Mouse (Mus musculus) MEL (cell line): ENCODE measurements around the gene Tmcc3. TPM values are rescaled to one million over a fixed set of nuclear protein-coding genes. Genes with fewer than 3 reads are reported as not detected.

Experiments used
- DNase-seq: peaks from one replicate; pipeline ENCODE4 v3.0.0; 2011; ENCODE audit warnings: low read depth, low spot score
- H3K27ac ChIP-seq: 2 replicates; pipeline ENCODE4 v1.5.1; 2012; ENCODE audit warnings: low read depth, mild to moderate bottlenecking, control low read depth, low read length, moderate library complexity; ENCODE audit not compliant: control insufficient read depth
- H3K27me3 ChIP-seq, 2 experiments: fragments of 150-350 bp in 1 of 2; sonication (generic) in 1 of 2; 2 replicates each; pipeline ENCODE4 v1.6.1; 2012; ENCODE audit warnings: low read length in 2 of 2, mild to moderate bottlenecking in 2 of 2, improper control_type of control experiment in 1 of 2, moderate library complexity in 1 of 2; ENCODE audit not compliant: insufficient read depth in 2 of 2, control insufficient read depth in 1 of 2
- H3K36me3 ChIP-seq, 2 experiments: 2 replicates each; pipeline ENCODE4 v1.6.1; 2012 to 2014; ENCODE audit warnings: low read length in 2 of 2, improper control_type of control experiment in 1 of 2, inconsistent platforms in 1 of 2, mild to moderate bottlenecking in 1 of 2; ENCODE audit not compliant: insufficient read depth in 2 of 2, control insufficient read depth in 1 of 2
- H3K4me1 ChIP-seq, 2 experiments: fragments of 150-350 bp in 1 of 2; sonication (generic) in 1 of 2; 2 replicates each; pipeline ENCODE4 v1.6.1; 2012; ENCODE audit warnings: low read length in 2 of 2, improper control_type of control experiment in 1 of 2, mild to moderate bottlenecking in 1 of 2; ENCODE audit not compliant: insufficient read depth in 2 of 2, control insufficient read depth in 1 of 2
- H3K4me3 ChIP-seq, 2 experiments: fragments of 150-350 bp in 1 of 2; sonication (generic) in 1 of 2; 2 replicates each; pipeline ENCODE4 v1.5.1; 2012; ENCODE audit warnings: low read depth in 2 of 2, low read length in 2 of 2, mild to moderate bottlenecking in 2 of 2, moderate library complexity in 2 of 2, control low read depth in 1 of 2, improper control_type of control experiment in 1 of 2; ENCODE audit not compliant: control insufficient read depth in 1 of 2, insufficient read depth in 1 of 2
- H3K79me2 ChIP-seq: 2 replicates; pipeline ENCODE4 v1.6.1; 2012; ENCODE audit warnings: mild to moderate bottlenecking, low read length, moderate library complexity; ENCODE audit not compliant: control insufficient read depth, poor library complexity, insufficient read depth
- H3K9ac ChIP-seq: 2 replicates; pipeline ENCODE4 v1.6.1; 2012; ENCODE audit warnings: low read depth, mild to moderate bottlenecking, control low read depth, low read length, moderate library complexity; ENCODE audit not compliant: control insufficient read depth, poor library complexity, severe bottlenecking
- H3K9me3 ChIP-seq: fragments of 150-350 bp; sonication (generic); replicated peaks from 2 replicates; pipeline ENCODE4 v1.6.1; 2012; ENCODE audit warnings: mild to moderate bottlenecking, low read length, improper control_type of control experiment, moderate library complexity; ENCODE audit not compliant: insufficient read depth
- CHD2 ChIP-seq: IDR thresholded peaks from 2 replicates; pipeline ENCODE4 v1.6.1; 2011; ENCODE audit warnings: low read length, improper control_type of control experiment
- E2F4 ChIP-seq: IDR thresholded peaks from 2 replicates; pipeline ENCODE4 v1.6.1; 2011; ENCODE audit warnings: low read depth, low read length, improper control_type of control experiment, borderline replicate concordance
- ELF1 ChIP-seq: IDR thresholded peaks from 2 replicates; pipeline ENCODE4 v1.6.1; 2014; ENCODE audit warnings: low read depth, mild to moderate bottlenecking, inconsistent platforms, low read length, improper control_type of control experiment, moderate library complexity
- GABPA ChIP-seq: IDR thresholded peaks from 2 replicates; pipeline ENCODE4 v1.6.1; 2012; ENCODE audit warnings: low read depth, mild to moderate bottlenecking, inconsistent platforms, low read length, improper control_type of control experiment, moderate library complexity
- KAT2A ChIP-seq: conservative IDR thresholded peaks from 2 replicates; pipeline ENCODE4 v1.6.1; 2012; ENCODE audit warnings: low read depth, low read length, improper control_type of control experiment, inconsistent platforms
- MEF2A ChIP-seq: IDR thresholded peaks from 2 replicates; pipeline ENCODE4 v1.6.1; 2014; ENCODE audit warnings: low read depth, mild to moderate bottlenecking, inconsistent platforms, low read length, improper control_type of control experiment; ENCODE audit not compliant: poor library complexity, insufficient replicate concordance, severe bottlenecking; ENCODE audit errors: extremely low read depth
- MYB ChIP-seq: IDR thresholded peaks from 2 replicates; pipeline ENCODE4 v1.6.1; 2011; ENCODE audit warnings: mild to moderate bottlenecking, low read depth, low read length, improper control_type of control experiment
- NRF1 ChIP-seq: IDR thresholded peaks from 2 replicates; pipeline ENCODE4 v1.6.1; 2014; ENCODE audit warnings: low read depth, mild to moderate bottlenecking, inconsistent platforms, low read length, improper control_type of control experiment, moderate library complexity; ENCODE audit not compliant: poor library complexity, insufficient read depth, severe bottlenecking
- POLR2AphosphoS2 ChIP-seq: IDR thresholded peaks from 2 replicates; pipeline ENCODE4 v1.6.1; 2011; ENCODE audit warnings: low read length, improper control_type of control experiment
- RAD21 ChIP-seq: IDR thresholded peaks from 2 replicates; pipeline ENCODE4 v1.6.1; 2011; ENCODE audit warnings: mild to moderate bottlenecking, low read depth, low read length, improper control_type of control experiment
- TCF12 ChIP-seq: IDR thresholded peaks from 2 replicates; pipeline ENCODE4 v1.6.1; 2014; ENCODE audit warnings: low read depth, mild to moderate bottlenecking, inconsistent platforms, low read length, improper control_type of control experiment, moderate library complexity
- USF1 ChIP-seq: IDR thresholded peaks from 2 replicates; pipeline ENCODE4 v1.6.1; 2014; ENCODE audit warnings: low read depth, mild to moderate bottlenecking, inconsistent platforms, low read length, improper control_type of control experiment, moderate library complexity
- ZKSCAN1 ChIP-seq: IDR thresholded peaks from 2 replicates; pipeline ENCODE4 v1.6.1; 2012; ENCODE audit warnings: low read depth, mild to moderate bottlenecking, inconsistent platforms, low read length, improper control_type of control experiment, moderate library complexity
- polyA plus RNA-seq, 2 experiments: library from polyadenylated mRNA; stranded (reverse) in 1 of 2; unstranded in 1 of 2; fragments of >175 nt in 1 of 2; fragments of >200 nt in 1 of 2; gene quantifications; 2 replicates each; pipeline versions ENCODE4 v1.2.1 to v1.2.4; 2012; ENCODE audit warnings: low replicate concordance in 2 of 2, low read depth in 1 of 2; ENCODE audit not compliant: insufficient read length in 2 of 2, insufficient read depth in 1 of 2, missing spikeins in 1 of 2
- total RNA-seq: library from RNA; depleted of rRNA; stranded (reverse); fragments of 300-350 nt; gene quantifications from 2 replicates; pipeline ENCODE4 v1.2.3, GENCODE M21; 2012

The Tmcc3 gene
- total and polyA plus RNA-seq, 3 experiments: 1.3 to 2.6 TPM; not detected in 1

- Histone ChIP-seq H3K27ac (no peak overlapping the region), H3K9ac (no peak overlapping the region), H3K4me3 (no peak overlapping the region), H3K27me3 (peaks cover 0 to 2% of the 10 kb centered on the region in 2 experiments; a peak in 1 of 4 replicates), H3K4me1 (no peaks in the 10 kb centered on the region; a peak in 1 of 4 replicates), H3K36me3 (no peaks in the 10 kb centered on the region), H3K9me3 (no peaks in the 10 kb centered on the region), H3K79me2 (no peaks in the 10 kb centered on the region)
- DNase-seq: no peak
- TF ChIP-seq E2F4: no peak
- TF ChIP-seq GABPA: no peak
- TF ChIP-seq KAT2A: no peak
- TF ChIP-seq TCF12: no peak
- TF ChIP-seq USF1: no peak
- no peak for TF ChIP-seq RAD21
Measured at GRCm38 (mm10) chr10:94442725-94443124, 131.0 kb downstream of the Tmcc3 start.

GRCm38 (mm10) chr10:94443453-94443852, 131.7 kb downstream of the Tmcc3 start:
- DNase-seq: no peak
- Histone ChIP-seq H3K4me1 (no peaks in the 10 kb centered on the region; a peak in 1 of 4 replicates), H3K79me2 (no peaks in the 10 kb centered on the region), H3K9me3 (no peaks in the 10 kb centered on the region), H3K36me3 (no peaks in the 10 kb centered on the region), H3K27me3 (peaks cover 0 to 2% of the 10 kb centered on the region in 2 experiments; a peak in 1 of 4 replicates), H3K27ac (no peak overlapping the region)
- TF ChIP-seq ELF1 (no peak), MEF2A (no peak), ZKSCAN1 (no peak), USF1 (no peak), POLR2AphosphoS2 (no peak)
- TF ChIP-seq, all 39 proteins: peak for 0
- H3K9ac ChIP-seq: no peak overlapping the region
- H3K4me3 ChIP-seq: no peak overlapping the region

- no peak for DNase-seq
Measured at GRCm38 (mm10) chr10:94445192-94445591, 133.4 kb downstream of the Tmcc3 start.

More at GRCm38 (mm10) chr10:94445192-94445591, 133.4 kb downstream of the Tmcc3 start:
- H3K79me2 ChIP-seq: no peaks in the 10 kb centered on the region
- H3K4me3 ChIP-seq: no peak overlapping the region
- H3K9me3 ChIP-seq: no peaks in the 10 kb centered on the region
- TF ChIP-seq NRF1 (no peak), ZKSCAN1 (no peak), MYB (no peak), RAD21 (no peak), CHD2 (no peak)
- H3K4me1 ChIP-seq: peaks cover 3% of the 10 kb centered on the region in 2 experiments; a peak in 1 of 4 replicates
- H3K36me3 ChIP-seq: no peaks in the 10 kb centered on the region
- no peaks in the 10 kb centered on the region; a peak in 1 of 4 replicates for H3K27me3 ChIP-seq
- no peak overlapping the region for H3K27ac ChIP-seq
- no peak overlapping the region for H3K9ac ChIP-seq
